Mouse (Mus musculus) stomach, embryonic 14.5 days (tissue): Measurements from ENCODE around the gene Opn1sw. TPM values are rescaled to one million over a fixed set of nuclear protein-coding genes. Genes with fewer than 3 reads are reported as not detected.
"Not testable (repeated sequence)": the region's sequence is repeated elsewhere in the genome, so short reads cannot be mapped to it uniquely, and the experiment has no call there.

ENCODE experiments used
- ATAC-seq: fragments of 200-750 bp; cut with Nextera tagmentation; 2 replicates; pipeline ENCODE4 v1.8.0; 2017; ENCODE audit warnings: low read depth, moderate TSS enrichment; ENCODE audit not compliant: insufficient number of reproducible peaks, insufficient read depth, low FRiP score
- H3K27ac ChIP-seq: fragments of 300-500 bp; sonication (generic); 2 replicates; pipeline ENCODE4 v1.5.1; 2014; ENCODE audit warnings: mild to moderate bottlenecking, low read length, moderate library complexity, mixed read lengths
- H3K27me3 ChIP-seq: fragments of 300-500 bp; sonication (generic); 2 replicates; pipeline ENCODE4 v1.6.1; 2014; ENCODE audit warnings: low read length, control low read depth, mixed read lengths; ENCODE audit not compliant: control insufficient read depth, insufficient read depth
- H3K36me3 ChIP-seq: fragments of 300-500 bp; sonication (generic); 2 replicates; pipeline ENCODE4 v1.6.1; 2014; ENCODE audit warnings: mild to moderate bottlenecking, control low read depth, low read length, moderate library complexity, mixed read lengths; ENCODE audit not compliant: control insufficient read depth, insufficient read depth
- H3K4me1 ChIP-seq: fragments of 300-500 bp; sonication (generic); 2 replicates; pipeline ENCODE4 v1.6.1; 2014; ENCODE audit warnings: low read length, control low read depth, mixed read lengths; ENCODE audit not compliant: control insufficient read depth, insufficient read depth
- H3K4me2 ChIP-seq: fragments of 300-500 bp; sonication (generic); replicated peaks from 2 replicates; pipeline ENCODE4 v1.6.1; 2014; ENCODE audit warnings: low read depth, low read length, control low read depth
- H3K4me3 ChIP-seq: fragments of 300-500 bp; sonication (generic); 2 replicates; pipeline ENCODE4 v1.5.1; 2014; ENCODE audit warnings: low read depth, low read length, control low read depth
- H3K9ac ChIP-seq: fragments of 300-500 bp; sonication (generic); replicated peaks from 2 replicates; pipeline ENCODE4 v1.6.1; 2014; ENCODE audit warnings: low read depth, mild to moderate bottlenecking, control low read depth, low read length, moderate library complexity, mixed read lengths
- H3K9me3 ChIP-seq: fragments of 300-500 bp; sonication (generic); 2 replicates; pipeline ENCODE4 v1.6.1; 2016; ENCODE audit warnings: low read depth, low read length, control low read depth; ENCODE audit not compliant: control insufficient read depth
- WGBS: fragments of 180-500 bp; shearing (Covaris S2); extraction: QIAGEN DNeasy Blood & Tissue Kit; methylation state at CpG from one replicate; pipeline ENCODE4 v1.1.7; 2014; 5-methylcytosine and 5-hydroxymethylcytosine counted together
- microRNA-seq: library from miRNA; unstranded; fragments of <30 nt; microRNA quantifications from one replicate; pipeline ENCODE4, GENCODE M21; 2016
- polyA plus RNA-seq: library from polyadenylated mRNA; unstranded; fragments of >200 nt; fragmentation: Nextera tagmentation; extraction: Ambion mirVana; gene quantifications from 2 replicates; pipeline ENCODE4 v1.2.1, GENCODE M21; 2014

The Opn1sw gene
- polyA plus RNA-seq, 1 experiment from 2014 or later: 1.5 TPM

GRCm38 (mm10) chr6:29347189-29347588 is 41.1 kb downstream of the Opn1sw start:
- peak overlapping the region; percentile 99 for H3K4me3 ChIP-seq
- H3K4me1 ChIP-seq: peaks cover 5% of the 10 kb centered on the region; the same call in 1 of the 2 replicates
- H3K9ac ChIP-seq: peak overlapping the region; percentile 28
- no peaks in the 10 kb centered on the region for H3K36me3 ChIP-seq
- peak overlapping the region; percentile 52 for H3K4me2 ChIP-seq
- peak overlapping the region; percentile 81 for H3K27ac ChIP-seq
- no peaks in the 10 kb centered on the region for H3K27me3 ChIP-seq
- 26% methylated on average over 7 of the region's 7 CpGs for WGBS
- no peak for ATAC-seq
- H3K9me3 ChIP-seq: no peaks in the 10 kb centered on the region

- H3K9ac ChIP-seq, H3K4me3 ChIP-seq, H3K4me2 ChIP-seq, ATAC-seq, H3K9me3 ChIP-seq, H3K4me1 ChIP-seq, H3K36me3 ChIP-seq, H3K27ac ChIP-seq, H3K27me3 ChIP-seq: not testable (repeated sequence)
- 98% methylated on average over 2 of the region's 2 CpGs for WGBS
Observed at GRCm38 (mm10) chr6:29346512-29346911, 41.8 kb downstream of the Opn1sw start.

GRCm38 (mm10) chr6:29329514-29329913 is 58.8 kb downstream of the Opn1sw start:
- Histone ChIP-seq H3K27ac (no peak overlapping the region), H3K36me3 (no peaks in the 10 kb centered on the region), H3K9me3 (no peaks in the 10 kb centered on the region), H3K4me2 (no peak overlapping the region), H3K4me3 (no peak overlapping the region), H3K9ac (no peak overlapping the region), H3K4me1 (no peaks in the 10 kb centered on the region), H3K27me3 (no peaks in the 10 kb centered on the region)
- WGBS: 59% methylated on average over 4 of the region's 4 CpGs
- no peak for ATAC-seq

- H3K27ac ChIP-seq: no peak overlapping the region
- H3K4me1 ChIP-seq: no peaks in the 10 kb centered on the region
- no peak overlapping the region for H3K4me3 ChIP-seq
- no peak overlapping the region for H3K4me2 ChIP-seq
- no peaks in the 10 kb centered on the region for H3K36me3 ChIP-seq
- H3K9ac ChIP-seq: no peak overlapping the region
- H3K9me3 ChIP-seq: no peaks in the 10 kb centered on the region
- no peak for ATAC-seq
- H3K27me3 ChIP-seq: no peaks in the 10 kb centered on the region
- WGBS: 86% methylated on average over 9 of the region's 9 CpGs
Observed at GRCm38 (mm10) chr6:29326961-29327360, 61.3 kb downstream of the Opn1sw start.

Small RNAs within 50 kb of the gene (microRNA-seq; reads per million reads assigned to microRNA genes)
- not detected for gene Gm26220
- not detected for gene Gm44354

Other genes starting within 250 kb of the Opn1sw start
- 44.1 and 48.5 TPM in 2 replicates for gene Rbm28, start 223.5 kb downstream of the Opn1sw start, polyA plus RNA-seq
- gene Prrt4, start 208.9 kb downstream of the Opn1sw start, polyA plus RNA-seq: 0.38 and 0.48 TPM in 2 replicates
- 36.1 and 41.7 TPM in 2 replicates for gene Impdh1, start 172.1 kb downstream of the Opn1sw start, polyA plus RNA-seq
- 36.5 and 40.1 TPM in 2 replicates for gene Hilpda, start 116.0 kb downstream of the Opn1sw start, polyA plus RNA-seq
- gene Fam71f2, start 108.9 kb downstream of the Opn1sw start, polyA plus RNA-seq: 0.60 and 0.68 TPM in 2 replicates
- gene Fam71f1, start 69.3 kb downstream of the Opn1sw start, polyA plus RNA-seq: not detected in 2 replicates
- gene Calu, start 40.4 kb downstream of the Opn1sw start, polyA plus RNA-seq: 384 and 413 TPM in 2 replicates
- 22.0 and 29.5 TPM in 2 replicates for gene Ccdc136, start 7.8 kb upstream of the Opn1sw start, polyA plus RNA-seq
- gene Flnc, start 44.8 kb upstream of the Opn1sw start, polyA plus RNA-seq: 17.9 and 19.8 TPM in 2 replicates
- 235 and 266 TPM in 2 replicates for gene Atp6v1f, start 79.2 kb upstream of the Opn1sw start, polyA plus RNA-seq
- gene Atp6v1fnb, start 83.0 kb upstream of the Opn1sw start, polyA plus RNA-seq: 0.64 TPM in 1 of 2 replicates, not detected in the other
- gene Kcp, start 119.5 kb upstream of the Opn1sw start, polyA plus RNA-seq: 25.0 and 30.4 TPM in 2 replicates
- gene Irf5, start 138.2 kb upstream of the Opn1sw start, polyA plus RNA-seq: 6.4 and 7.2 TPM in 2 replicates
- gene Tnpo3, start 221.4 kb upstream of the Opn1sw start, polyA plus RNA-seq: 91.3 and 92.2 TPM in 2 replicates